Mouse (Mus musculus) heart, embryonic 11.5 days (tissue): Measurements from ENCODE around the gene Isca2. TPM values are rescaled to one million over a fixed set of nuclear protein-coding genes. Genes with fewer than 3 reads are reported as not detected.

ENCODE experiments used
- ATAC-seq: fragments of 200-750 bp; cut with Nextera tagmentation; replicated peaks from 2 replicates; pipeline ENCODE4 v1.8.0; 2017; ENCODE audit warnings: moderate library complexity; ENCODE audit not compliant: insufficient number of reproducible peaks, low FRiP score, low TSS enrichment
- H3K27ac ChIP-seq: fragments of 300-500 bp; sonication (generic); 2 replicates; pipeline ENCODE4 v1.5.1; 2014; ENCODE audit warnings: mild to moderate bottlenecking, low read depth, low read length
- H3K27me3 ChIP-seq: fragments of 300-500 bp; sonication (generic); 2 replicates; pipeline ENCODE4 v1.6.1; 2014; ENCODE audit warnings: mild to moderate bottlenecking, low read length, mixed read lengths; ENCODE audit not compliant: control insufficient read depth, insufficient read depth
- H3K36me3 ChIP-seq: fragments of 300-500 bp; sonication (generic); 2 replicates; pipeline ENCODE4 v1.6.1; 2014; ENCODE audit warnings: mild to moderate bottlenecking, low read length, moderate library complexity, mixed read lengths; ENCODE audit not compliant: control insufficient read depth, insufficient read depth
- H3K4me1 ChIP-seq: fragments of 300-500 bp; sonication (generic); 2 replicates; pipeline ENCODE4 v1.6.1; 2014; ENCODE audit warnings: low read length; ENCODE audit not compliant: control insufficient read depth, insufficient read depth
- H3K4me2 ChIP-seq: fragments of 300-500 bp; sonication (generic); 2 replicates; pipeline ENCODE4 v1.6.1; 2014; ENCODE audit warnings: mild to moderate bottlenecking, moderate library complexity
- H3K4me3 ChIP-seq: fragments of 300-500 bp; sonication (generic); 2 replicates; pipeline ENCODE4 v1.5.1; 2014; ENCODE audit warnings: low read depth, low read length
- H3K9ac ChIP-seq: fragments of 300-500 bp; sonication (generic); 2 replicates; pipeline ENCODE4 v1.6.1; 2014; ENCODE audit warnings: mild to moderate bottlenecking, low read depth, low read length, moderate library complexity
- H3K9me3 ChIP-seq: fragments of 300-500 bp; sonication (generic); replicated peaks from 2 replicates; pipeline ENCODE4 v1.6.1; 2016; ENCODE audit warnings: low read length; ENCODE audit not compliant: control insufficient read depth
- WGBS: fragments of 180-500 bp; shearing (Covaris S2); extraction: QIAGEN DNeasy Blood & Tissue Kit; methylation state at CpG from one replicate; pipeline ENCODE4 v1.1.7; 2014; ENCODE audit not compliant: insufficient replicate concordance; 5-methylcytosine and 5-hydroxymethylcytosine counted together
- polyA plus RNA-seq: library from polyadenylated mRNA; unstranded; fragments of >200 nt; fragmentation: Nextera tagmentation; extraction: Ambion mirVana; gene quantifications from 2 replicates; pipeline ENCODE4 v1.2.1, GENCODE M21; 2014

Gene Isca2
- polyA plus RNA-seq, 1 experiment from 2014 or later = 133 TPM

- no peaks in the 10 kb centered on the region for H3K36me3 ChIP-seq
- WGBS = 25% methylated on average over 25 of the region's 25 CpGs
- no peak overlapping the region for H3K27ac ChIP-seq
- no peak overlapping the region for H3K4me3 ChIP-seq
- ATAC-seq = peak; percentile 59
- peak overlapping the region; percentile 51 for H3K4me2 ChIP-seq
- 0 out of 2 replicates have a peak overlapping the region, but pooled peaks have one; percentile 46 for H3K9ac ChIP-seq
- H3K9me3 ChIP-seq = no peaks in the 10 kb centered on the region
- peaks cover 28% of the 10 kb centered on the region for H3K27me3 ChIP-seq
- H3K4me1 ChIP-seq = peaks cover 3% of the 10 kb centered on the region; the same call in 1 of the 2 replicates
Measured at GRCm38 (mm10) chr12:84784604-84785381, 11.7 kb downstream of the Isca2 start.

GRCm38 (mm10) chr12:84786091-84786490, 13.0 kb downstream of the Isca2 start:
- Histone ChIP-seq H3K36me3 (no peaks in the 10 kb centered on the region), H3K27me3 (peaks cover 34% of the 10 kb centered on the region), H3K4me2 (no peak overlapping the region), H3K27ac (no peak overlapping the region), H3K4me1 (peaks cover 3% of the 10 kb centered on the region; the same call in 1 of the 2 replicates), H3K9ac (no peak overlapping the region), H3K4me3 (no peak overlapping the region), H3K9me3 (no peaks in the 10 kb centered on the region)
- no peak for ATAC-seq
- WGBS = 65% methylated on average over 5 of the region's 5 CpGs

GRCm38 (mm10) chr12:84790853-84791252, 17.8 kb downstream of the Isca2 start:
- Histone ChIP-seq H3K4me3 (no peak overlapping the region), H3K27me3 (peaks cover 67% of the 10 kb centered on the region), H3K9me3 (no peaks in the 10 kb centered on the region), H3K4me2 (no peak overlapping the region), H3K9ac (no peak overlapping the region), H3K27ac (no peak overlapping the region), H3K4me1 (no peaks in the 10 kb centered on the region), H3K36me3 (no peaks in the 10 kb centered on the region)
- no peak for ATAC-seq
- 55% methylated on average over 10 of the region's 10 CpGs for WGBS

- Histone ChIP-seq H3K4me1 (no peaks in the 10 kb centered on the region), H3K36me3 (no peaks in the 10 kb centered on the region), H3K9me3 (no peaks in the 10 kb centered on the region), H3K4me2 (no peak overlapping the region), H3K9ac (no peak overlapping the region), H3K27ac (no peak overlapping the region), H3K27me3 (peaks cover 75% of the 10 kb centered on the region), H3K4me3 (no peak overlapping the region)
- no peak for ATAC-seq
- WGBS = 70% methylated on average over 4 of the region's 4 CpGs
Measured at GRCm38 (mm10) chr12:84792629-84793028, 19.6 kb downstream of the Isca2 start.

DNA sequence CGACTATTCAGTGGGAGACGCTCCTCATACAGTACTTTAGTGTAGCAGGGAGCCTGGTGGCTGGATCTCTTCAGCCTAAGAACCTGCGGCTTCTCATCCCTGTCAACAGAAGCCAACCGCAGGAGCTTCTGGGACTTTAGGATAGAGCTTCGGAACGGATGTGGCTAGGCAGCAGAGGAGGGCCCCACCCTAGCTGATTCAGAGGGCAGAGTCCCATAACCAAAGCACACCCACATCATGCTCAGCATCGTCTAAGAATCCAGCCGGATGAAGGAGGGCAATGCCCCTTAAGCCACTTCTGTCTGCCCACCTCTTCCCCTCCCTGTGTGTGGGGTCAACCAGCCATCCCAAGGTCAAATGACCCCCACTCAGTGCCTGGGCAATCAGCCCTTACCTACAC, 21.6 kb downstream of the Isca2 start:
- Histone ChIP-seq H3K9me3 (no peaks in the 10 kb centered on the region), H3K36me3 (no peaks in the 10 kb centered on the region), H3K4me2 (no peak overlapping the region), H3K4me1 (no peaks in the 10 kb centered on the region), H3K9ac (no peak overlapping the region), H3K27ac (no peak overlapping the region), H3K4me3 (no peak overlapping the region), H3K27me3 (peaks cover 84% of the 10 kb centered on the region)
- WGBS = 71% methylated on average over 8 of the region's 8 CpGs
- no peak for ATAC-seq

DNA sequence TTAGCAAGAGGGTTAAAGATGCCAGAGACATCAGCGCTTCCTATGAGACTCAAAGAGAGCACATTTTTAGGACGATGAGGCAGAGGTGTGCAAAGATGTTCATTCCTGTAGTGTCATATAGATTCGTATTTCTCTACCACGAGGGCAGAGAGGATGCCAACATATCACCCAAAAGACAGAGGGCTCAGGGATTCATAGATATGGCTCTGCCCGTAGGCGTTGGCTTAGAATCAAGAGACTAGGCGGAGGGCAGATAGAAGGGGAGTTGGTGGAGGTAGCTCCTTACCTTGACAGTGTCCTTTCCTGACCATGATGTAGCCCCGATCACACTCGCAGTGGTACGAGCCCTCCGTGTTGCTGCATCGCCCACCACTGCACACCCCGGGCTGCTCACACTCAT, 26.0 kb downstream of the Isca2 start:
- Histone ChIP-seq H3K27me3 (peaks cover 90% of the 10 kb centered on the region), H3K4me2 (no peak overlapping the region), H3K9me3 (no peaks in the 10 kb centered on the region), H3K9ac (no peak overlapping the region), H3K4me1 (peaks cover 4% of the 10 kb centered on the region; the same call in 1 of the 2 replicates), H3K27ac (no peak overlapping the region), H3K4me3 (no peak overlapping the region), H3K36me3 (no peaks in the 10 kb centered on the region)
- 82% methylated on average over 13 of the region's 13 CpGs for WGBS
- no peak for ATAC-seq

- H3K4me1 ChIP-seq = peaks cover 8% of the 10 kb centered on the region; the same call in 1 of the 2 replicates
- H3K27me3 ChIP-seq = peaks cover 84% of the 10 kb centered on the region
- H3K27ac ChIP-seq = no peak overlapping the region
- no peak overlapping the region; the same call in 1 of the 2 replicates for H3K4me2 ChIP-seq
- ATAC-seq = no peak
- no peaks in the 10 kb centered on the region for H3K9me3 ChIP-seq
- no peaks in the 10 kb centered on the region for H3K36me3 ChIP-seq
- no peak overlapping the region for H3K9ac ChIP-seq
- no peak overlapping the region for H3K4me3 ChIP-seq
- WGBS = 46% methylated on average over 4 of the region's 4 CpGs
Measured at GRCm38 (mm10) chr12:84800419-84800818, 27.4 kb downstream of the Isca2 start.

DNA sequence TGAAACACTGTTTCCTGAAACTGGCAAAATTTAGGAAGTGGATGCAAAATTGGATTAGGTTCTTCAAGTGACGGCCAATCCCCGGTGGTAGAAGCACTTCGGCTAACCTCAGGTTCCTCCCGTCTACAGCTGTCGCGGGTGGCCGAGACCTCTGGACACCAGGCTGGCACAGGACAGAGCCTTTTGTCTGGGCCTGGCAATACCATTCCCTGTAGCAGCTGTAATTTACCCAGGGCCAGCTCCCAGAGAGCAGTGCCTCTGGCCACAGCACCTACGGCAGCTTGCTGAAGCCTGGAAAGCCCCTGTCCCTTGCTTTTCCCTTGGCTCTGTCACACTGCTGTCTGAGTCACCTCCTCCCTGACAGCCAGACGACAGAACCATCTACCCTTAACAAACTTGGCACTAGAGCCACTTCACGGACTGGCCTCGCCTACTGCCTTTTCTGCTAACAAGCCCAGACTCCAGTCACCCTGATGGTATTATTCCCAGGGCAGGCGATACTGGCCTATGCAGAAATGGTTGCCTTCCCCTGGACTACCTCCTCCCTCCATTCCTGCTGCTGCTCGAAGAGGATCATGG, 28.6 kb downstream of the Isca2 start:
- H3K9ac ChIP-seq = no peak overlapping the region
- H3K36me3 ChIP-seq = no peaks in the 10 kb centered on the region
- WGBS = 73% methylated on average over 13 of the region's 13 CpGs
- H3K4me3 ChIP-seq = no peak overlapping the region
- no peaks in the 10 kb centered on the region for H3K9me3 ChIP-seq
- no peak for ATAC-seq
- H3K27ac ChIP-seq = no peak overlapping the region
- H3K4me2 ChIP-seq = no peak overlapping the region
- H3K4me1 ChIP-seq = peaks cover 11% of the 10 kb centered on the region; the same call in 1 of the 2 replicates
- peaks cover 74% of the 10 kb centered on the region for H3K27me3 ChIP-seq
